Mouse (Mus musculus) forebrain, embryonic 11.5 days (tissue): ENCODE measurements at regions not wholly inside any gene's neighbourhood (a gene's known extent, or its start where the extent isn't known, plus 50 kb on each side); places are given as distances from the start of the nearest gene placed in this dataset.

ENCODE experiments used
- ATAC-seq: fragments of 200-750 bp; cut with Nextera tagmentation; replicated peaks from 2 replicates; pipeline ENCODE4 v1.8.0; 2017; ENCODE audit warnings: moderate TSS enrichment; ENCODE audit not compliant: low FRiP score
- DNase-seq: peaks from one replicate; pipeline ENCODE4 v3.0.0-alpha.2; 2017; ENCODE audit warnings: low spot score
- H3K27ac ChIP-seq: fragments of 300-500 bp; sonication (generic); 2 replicates; pipeline ENCODE4 v1.5.1; 2014; ENCODE audit warnings: low read depth, low read length
- H3K27me3 ChIP-seq: fragments of 300-500 bp; sonication (generic); 2 replicates; pipeline ENCODE4 v1.6.1; 2014; ENCODE audit warnings: mild to moderate bottlenecking, low read length, mixed read lengths; ENCODE audit not compliant: control insufficient read depth, insufficient read depth
- H3K36me3 ChIP-seq: fragments of 300-500 bp; sonication (generic); 2 replicates; pipeline ENCODE4 v1.6.1; 2014; ENCODE audit warnings: mild to moderate bottlenecking, low read length, moderate library complexity, mixed read lengths; ENCODE audit not compliant: control insufficient read depth, insufficient read depth
- H3K4me1 ChIP-seq: fragments of 300-500 bp; sonication (generic); replicated peaks from 2 replicates; pipeline ENCODE4 v1.6.1; 2014; ENCODE audit warnings: low read length, mixed read lengths; ENCODE audit not compliant: control insufficient read depth, insufficient read depth
- H3K4me2 ChIP-seq: fragments of 300-500 bp; sonication (generic); 2 replicates; pipeline ENCODE4 v1.6.1; 2014; ENCODE audit warnings: low read depth, mild to moderate bottlenecking, low read length, moderate library complexity, mixed read lengths; ENCODE audit not compliant: severe bottlenecking
- H3K4me3 ChIP-seq: fragments of 300-500 bp; sonication (generic); 2 replicates; pipeline ENCODE4 v1.5.1; 2014; ENCODE audit warnings: low read depth, low read length
- H3K9ac ChIP-seq: fragments of 300-500 bp; sonication (generic); 2 replicates; pipeline ENCODE4 v1.6.1; 2014; ENCODE audit warnings: low read length
- H3K9me3 ChIP-seq: fragments of 300-500 bp; sonication (generic); 2 replicates; pipeline ENCODE4 v1.6.1; 2016; ENCODE audit warnings: low read length, mixed read lengths; ENCODE audit not compliant: control insufficient read depth
- WGBS: fragments of 180-500 bp; shearing (Covaris S2); extraction: QIAGEN DNeasy Blood & Tissue Kit; methylation state at CpG from one replicate; pipeline ENCODE4 v1.1.7; 2014; 5-methylcytosine and 5-hydroxymethylcytosine counted together

GRCm38 (mm10) chr13:44564705-44565104 lies 164.6 kb upstream of the Jarid2 start:
- WGBS: 40% methylated on average over 11 of the region's 11 CpGs
- H3K27ac ChIP-seq: no peak overlapping the region
- H3K4me3 ChIP-seq: no peak overlapping the region

GRCm38 (mm10) chr13:44567696-44568095 lies 161.6 kb upstream of the Jarid2 start:
- H3K4me1 ChIP-seq: 0 out of 2 replicates have a peak, but pooled peaks cover 3% of the 10 kb centered on the region
- no peak overlapping the region for H3K4me3 ChIP-seq
- no peak overlapping the region for H3K4me2 ChIP-seq
- H3K9ac ChIP-seq: no peak overlapping the region
- WGBS: 82% methylated on average over 2 of the region's 2 CpGs
- no peaks in the 10 kb centered on the region; the same call in none of the 2 replicates for H3K9me3 ChIP-seq
- ATAC-seq: no peak
- no peak for DNase-seq
- H3K36me3 ChIP-seq: no peaks in the 10 kb centered on the region
- H3K27me3 ChIP-seq: no peaks in the 10 kb centered on the region
- H3K27ac ChIP-seq: no peak overlapping the region

More at GRCm38 (mm10) chr13:44564705-44565104, 164.6 kb upstream of the Jarid2 start:
- ATAC-seq: no peak
- Histone ChIP-seq H3K27me3 (no peaks in the 10 kb centered on the region), H3K9ac (no peak overlapping the region), H3K9me3 (no peaks in the 10 kb centered on the region), H3K36me3 (no peaks in the 10 kb centered on the region), H3K4me2 (no peak overlapping the region), H3K4me1 (0 out of 2 replicates have a peak, but pooled peaks cover 3% of the 10 kb centered on the region)
- DNase-seq: no peak

DNA sequence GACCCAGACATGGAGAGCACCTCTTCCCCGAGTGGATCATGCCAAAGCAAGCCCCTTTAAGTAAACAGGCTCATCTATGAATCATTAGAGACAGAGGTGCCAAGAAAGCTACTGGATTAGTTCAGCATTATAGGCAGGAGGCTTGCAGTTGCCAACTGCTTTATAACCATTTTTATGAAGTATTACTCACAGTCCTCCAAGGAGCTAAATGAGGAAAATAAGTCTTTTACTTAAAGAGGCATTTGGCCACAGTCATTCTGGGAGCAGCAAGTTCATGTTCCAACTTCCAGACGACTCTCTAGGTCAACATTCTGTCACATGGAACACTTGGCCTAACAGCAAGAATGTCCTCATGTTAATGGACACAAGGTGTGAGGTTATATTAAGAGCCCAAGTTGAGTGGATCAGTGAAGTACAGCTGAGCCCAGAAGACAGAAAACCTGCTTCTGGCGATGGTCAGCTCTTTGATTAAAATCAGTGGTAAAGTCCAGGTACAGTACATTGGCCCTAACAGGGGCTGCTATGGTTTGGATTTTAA lies 160.0 kb upstream of the Jarid2 start:
- Histone ChIP-seq H3K4me2 (no peak overlapping the region), H3K27ac (no peak overlapping the region), H3K36me3 (no peaks in the 10 kb centered on the region), H3K4me3 (no peak overlapping the region), H3K9ac (no peak overlapping the region), H3K27me3 (no peaks in the 10 kb centered on the region), H3K9me3 (no peaks in the 10 kb centered on the region; the same call in none of the 2 replicates), H3K4me1 (0 out of 2 replicates have a peak, but pooled peaks cover 3% of the 10 kb centered on the region)
- 80% methylated on average over 3 of the region's 3 CpGs for WGBS
- DNase-seq: no peak
- no peak for ATAC-seq

DNA sequence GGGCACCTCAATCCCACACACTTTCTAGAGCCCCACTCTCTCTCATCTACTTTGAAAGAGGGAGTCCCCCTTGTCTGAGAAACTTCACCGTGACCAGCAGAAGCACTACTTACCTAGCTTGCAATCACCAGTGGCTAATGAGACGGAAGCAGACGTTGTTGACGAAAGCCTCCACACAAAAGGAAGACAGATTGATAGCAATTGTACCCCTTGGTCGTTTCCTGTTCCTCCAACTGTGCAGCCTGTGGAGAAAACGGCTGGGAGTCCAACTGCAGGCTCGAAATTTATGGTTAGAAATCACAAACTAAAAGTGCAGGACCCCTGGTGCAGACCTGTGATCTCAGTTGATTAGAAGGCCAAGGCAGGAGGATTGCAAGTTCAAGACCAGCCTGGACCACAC lies 155.8 kb upstream of the Jarid2 start:
- ATAC-seq (no peak), DNase-seq (no peak)
- 19% methylated on average over 7 of the region's 7 CpGs for WGBS
- Histone ChIP-seq H3K4me2 (no peak overlapping the region), H3K9ac (no peak overlapping the region), H3K27me3 (no peaks in the 10 kb centered on the region), H3K36me3 (no peaks in the 10 kb centered on the region), H3K4me3 (no peak overlapping the region), H3K27ac (no peak overlapping the region), H3K4me1 (no peaks in the 10 kb centered on the region), H3K9me3 (no peaks in the 10 kb centered on the region; the same call in none of the 2 replicates)

GRCm38 (mm10) chr13:44579215-44579614 lies 150.1 kb upstream of the Jarid2 start:
- H3K36me3 ChIP-seq: no peaks in the 10 kb centered on the region
- no peak overlapping the region for H3K9ac ChIP-seq
- H3K4me1 ChIP-seq: peaks cover 6% of the 10 kb centered on the region; the same call in 1 of the 2 replicates
- WGBS: 89% methylated on average over 5 of the region's 5 CpGs
- no peak overlapping the region for H3K4me3 ChIP-seq
- ATAC-seq: no peak
- H3K9me3 ChIP-seq: no peaks in the 10 kb centered on the region; the same call in 1 of the 2 replicates
- H3K4me2 ChIP-seq: no peak overlapping the region
- no peaks in the 10 kb centered on the region for H3K27me3 ChIP-seq
- no peak overlapping the region for H3K27ac ChIP-seq
- DNase-seq: no peak

DNA sequence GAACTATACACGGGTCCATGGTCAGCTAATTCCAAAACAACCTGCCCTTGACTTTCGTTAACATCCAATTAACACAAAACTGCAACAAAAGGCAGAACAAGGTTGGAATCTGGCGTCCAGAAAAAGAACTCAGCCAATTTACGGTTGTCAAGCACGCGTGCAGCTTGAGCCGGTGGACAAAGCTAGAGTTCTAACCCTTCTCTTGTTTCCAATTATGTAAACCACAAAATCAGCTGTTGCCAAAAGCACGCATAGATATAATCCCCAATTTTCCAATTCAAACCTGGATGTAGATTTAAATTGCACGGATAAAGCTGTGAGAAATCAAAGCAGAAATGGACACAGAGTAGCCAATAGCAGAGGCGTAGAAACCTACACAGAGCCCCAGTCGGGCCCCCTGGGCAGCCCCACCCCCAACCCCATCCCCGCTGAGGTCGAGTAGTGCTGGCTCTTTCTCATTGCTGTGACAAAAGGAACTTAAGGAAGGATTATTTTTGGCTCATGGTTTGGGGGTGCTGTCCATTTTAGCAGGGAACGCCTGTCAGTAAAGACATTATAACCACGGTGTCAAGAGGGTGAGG lies 149.0 kb upstream of the Jarid2 start:
- Histone ChIP-seq H3K27ac (no peak overlapping the region), H3K9ac (no peak overlapping the region), H3K9me3 (no peaks in the 10 kb centered on the region; the same call in 1 of the 2 replicates), H3K4me3 (no peak overlapping the region), H3K36me3 (no peaks in the 10 kb centered on the region), H3K4me1 (peaks cover 6% of the 10 kb centered on the region; the same call in 1 of the 2 replicates), H3K27me3 (no peaks in the 10 kb centered on the region), H3K4me2 (no peak overlapping the region; the same call in 1 of the 2 replicates)
- WGBS: 40% methylated on average over 15 of the region's 15 CpGs
- DNase-seq (peak; percentile 53), ATAC-seq (no peak)

- Histone ChIP-seq H3K27me3 (no peaks in the 10 kb centered on the region), H3K4me2 (no peak overlapping the region; the same call in 1 of the 2 replicates), H3K36me3 (no peaks in the 10 kb centered on the region), H3K4me3 (no peak overlapping the region), H3K4me1 (peaks cover 6% of the 10 kb centered on the region; the same call in 1 of the 2 replicates), H3K9ac (no peak overlapping the region), H3K27ac (no peak overlapping the region), H3K9me3 (no peaks in the 10 kb centered on the region; the same call in 1 of the 2 replicates)
- ATAC-seq: no peak
- 32% methylated on average over 9 of the region's 9 CpGs for WGBS
- DNase-seq: no peak
Observed at GRCm38 (mm10) chr13:44580767-44581166, 148.5 kb upstream of the Jarid2 start.

DNA sequence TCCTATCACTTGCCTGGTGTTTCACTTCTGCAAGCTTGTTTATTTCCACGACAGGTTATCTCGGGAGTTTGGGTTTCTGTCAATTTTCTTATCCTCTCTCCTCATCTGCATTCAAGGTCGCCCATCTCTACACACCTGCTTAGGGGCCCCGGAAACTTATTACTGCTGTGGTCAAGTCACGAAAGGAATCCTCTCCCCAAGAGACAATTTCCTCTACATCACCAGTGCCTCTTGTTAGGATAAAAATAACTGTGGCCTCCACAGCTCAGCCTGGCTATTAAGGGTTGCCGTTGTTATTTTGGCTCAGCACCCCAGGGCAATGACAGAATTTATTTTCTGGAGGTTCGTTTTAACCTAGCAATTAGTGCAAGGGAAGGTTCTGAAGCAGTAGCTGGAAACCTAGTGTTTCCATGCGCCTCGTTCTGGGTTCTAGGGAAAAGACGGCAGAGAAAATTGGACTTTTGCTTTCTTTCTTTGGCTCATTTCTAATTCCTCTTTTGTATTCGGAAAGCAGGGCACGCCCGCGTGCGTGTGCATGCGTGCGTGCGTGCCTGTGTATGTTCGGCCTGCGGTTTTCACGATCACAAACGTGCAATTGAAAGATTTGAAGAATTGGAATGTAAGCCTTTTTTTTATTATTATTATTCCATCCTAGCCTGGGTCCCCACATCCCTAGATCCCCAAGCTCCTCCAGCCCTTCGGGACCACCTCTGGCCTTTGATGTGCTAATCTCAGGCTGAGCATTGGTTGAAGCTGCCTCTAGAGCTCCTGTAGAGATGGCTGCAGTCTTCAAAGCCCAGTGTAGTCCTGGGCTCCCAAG lies 147.1 kb upstream of the Jarid2 start:
- no peak overlapping the region for H3K27ac ChIP-seq
- H3K9me3 ChIP-seq: no peaks in the 10 kb centered on the region; the same call in 1 of the 2 replicates
- H3K27me3 ChIP-seq: no peaks in the 10 kb centered on the region
- no peak for DNase-seq
- H3K36me3 ChIP-seq: no peaks in the 10 kb centered on the region
- peak overlapping the region; percentile 30; the same call in 1 of the 2 replicates for H3K4me2 ChIP-seq
- 15% methylated on average over 23 of the region's 23 CpGs for WGBS
- 0 out of 2 replicates have a peak overlapping the region, but pooled peaks have one; percentile 3 for H3K9ac ChIP-seq
- H3K4me3 ChIP-seq: no peak overlapping the region
- no peak for ATAC-seq
- H3K4me1 ChIP-seq: peaks cover 6% of the 10 kb centered on the region; the same call in 1 of the 2 replicates
